Mouse (Mus musculus) liver, postnatal 0 days (tissue): ENCODE measurements around the gene Cbr1. TPM values are rescaled to one million over a fixed set of nuclear protein-coding genes. Genes with fewer than 3 reads are reported as not detected.

Experiments used
- ATAC-seq: fragments of 200-750 bp; cut with Nextera tagmentation; 2 replicates; pipeline ENCODE4 v1.8.0; 2017; ENCODE audit warnings: mild to moderate bottlenecking, moderate library complexity
- DNase-seq: peaks from one replicate; pipeline ENCODE4 v3.0.0-alpha.2; 2016
- H3K27ac ChIP-seq: fragments of 300-500 bp; sonication (generic); 2 replicates; pipeline ENCODE4 v1.5.1; 2014; ENCODE audit warnings: antibody characterized with exemption, moderate library complexity, mild to moderate bottlenecking, low read depth
- H3K27me3 ChIP-seq: fragments of 300-500 bp; sonication (generic); 2 replicates; pipeline ENCODE4 v1.6.1; 2014; ENCODE audit warnings: low read length, control low read depth, mixed read lengths; ENCODE audit not compliant: insufficient read depth
- H3K36me3 ChIP-seq: fragments of 300-500 bp; sonication (generic); replicated peaks from 2 replicates; pipeline ENCODE4 v1.6.1; 2014; ENCODE audit warnings: mild to moderate bottlenecking, control low read depth, low read length, moderate library complexity, mixed read lengths; ENCODE audit not compliant: insufficient read depth
- H3K4me1 ChIP-seq: fragments of 300-500 bp; sonication (generic); 2 replicates; pipeline ENCODE4 v1.6.1; 2014; ENCODE audit warnings: antibody characterized with exemption, mild to moderate bottlenecking, control low read depth; ENCODE audit not compliant: insufficient read depth
- H3K4me2 ChIP-seq: fragments of 300-500 bp; sonication (generic); 2 replicates; pipeline ENCODE4 v1.6.1; 2014; ENCODE audit warnings: low read depth, mild to moderate bottlenecking, low read length, moderate library complexity, mixed read lengths
- H3K4me3 ChIP-seq: fragments of 300-500 bp; sonication (generic); 2 replicates; pipeline ENCODE4 v1.5.1; 2014; ENCODE audit warnings: low read depth, low read length
- H3K9ac ChIP-seq: fragments of 300-500 bp; sonication (generic); replicated peaks from 2 replicates; pipeline ENCODE4 v1.6.1; 2014; ENCODE audit warnings: mild to moderate bottlenecking, moderate library complexity
- H3K9me3 ChIP-seq: fragments of 300-500 bp; sonication (generic); 2 replicates; pipeline ENCODE4 v1.6.1; 2016; ENCODE audit warnings: mild to moderate bottlenecking, control low read depth, low read length, mixed read lengths
- CTCF ChIP-seq: sonication (generic); IDR thresholded peaks from 2 replicates; pipeline ENCODE4 v1.5.1; 2016; ENCODE audit warnings: antibody characterized with exemption, low read depth
- EP300 ChIP-seq: IDR thresholded peaks from 2 replicates; pipeline ENCODE4 v1.6.1; 2016; ENCODE audit warnings: antibody characterized with exemption, low read depth, mild to moderate bottlenecking
- WGBS: fragments of 180-500 bp; shearing (Covaris S2); extraction: QIAGEN DNeasy Blood & Tissue Kit; methylation state at CpG from one replicate; pipeline ENCODE4 v1.1.7; 2014; ENCODE audit not compliant: insufficient replicate concordance; 5-methylcytosine and 5-hydroxymethylcytosine counted together
- polyA plus RNA-seq: library from polyadenylated mRNA; unstranded; fragments of >200 nt; fragmentation: Nextera tagmentation; extraction: Ambion mirVana; gene quantifications from 2 replicates; pipeline ENCODE4 v1.2.1, GENCODE M21; 2015

The Cbr1 gene
- polyA plus RNA-seq, 1 experiment from 2014 or later, result 131 TPM

DNA sequence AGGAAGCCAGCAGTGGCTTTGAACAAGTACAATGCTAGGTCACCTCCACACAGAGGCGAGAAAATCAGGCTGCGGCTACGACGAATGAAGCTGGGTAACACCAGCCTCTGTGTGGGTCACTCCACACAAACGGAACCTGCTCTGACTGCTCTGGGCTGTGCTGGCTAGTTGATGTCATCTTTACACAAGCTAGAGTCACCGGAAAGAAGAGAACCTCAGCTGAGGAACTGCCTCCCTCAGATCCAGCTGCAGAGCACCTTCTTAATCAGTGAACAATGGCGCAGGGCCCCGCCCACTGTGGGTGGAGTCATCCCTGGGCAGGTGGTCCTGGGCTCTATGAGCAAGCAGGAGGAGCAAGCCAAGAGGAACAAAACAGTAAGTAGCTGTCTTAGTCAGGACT, 19.3 kb upstream of the Cbr1 start:
- DNase-seq (peak; percentile 54), ATAC-seq (0 out of 2 replicates have a peak, but pooled peaks have one; percentile 5)
- Histone ChIP-seq H3K4me3 (peak overlapping the region; percentile 13; the same call in 1 of the 2 replicates), H3K4me1 (peaks cover 12% of the 10 kb centered on the region; the same call in 1 of the 2 replicates), H3K9me3 (no peaks in the 10 kb centered on the region), H3K27ac (0 out of 2 replicates have a peak overlapping the region, but pooled peaks have one; percentile 44), H3K4me2 (peak overlapping the region; percentile 52), H3K9ac (no peak overlapping the region), H3K27me3 (no peaks in the 10 kb centered on the region), H3K36me3 (peaks cover 12% of the 10 kb centered on the region)
- TF ChIP-seq CTCF, result no peak
- TF ChIP-seq EP300, result no peak
- WGBS, result 49% methylated on average over 8 of the region's 8 CpGs

DNA sequence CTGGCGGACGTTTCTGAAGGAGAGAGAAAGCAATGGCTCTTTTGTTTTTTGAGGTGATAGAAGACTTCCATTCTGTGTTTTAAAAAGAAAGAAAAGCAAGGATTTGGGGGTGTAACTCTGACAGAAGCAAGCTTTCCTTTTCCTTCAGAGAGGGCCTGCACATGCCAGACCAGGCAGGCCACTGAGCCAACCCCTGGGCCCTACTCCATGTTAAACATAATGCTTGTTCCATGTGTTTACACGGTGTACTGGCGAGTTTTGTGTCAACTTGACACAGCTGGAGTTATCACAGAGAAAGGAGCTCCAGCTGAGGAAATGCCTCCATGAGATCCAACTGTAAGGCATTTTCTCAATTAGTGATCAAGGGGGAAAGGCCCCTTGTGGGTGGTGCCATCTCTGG, 17.4 kb upstream of the Cbr1 start:
- DNase-seq, result no peak
- TF ChIP-seq EP300 (no peak), CTCF (no peak)
- H3K4me3 ChIP-seq, result no peak overlapping the region
- H3K4me2 ChIP-seq, result no peak overlapping the region
- no peaks in the 10 kb centered on the region for H3K27me3 ChIP-seq
- H3K9ac ChIP-seq, result no peak overlapping the region
- H3K27ac ChIP-seq, result no peak overlapping the region
- ATAC-seq, result no peak
- WGBS, result 63% methylated on average over 4 of the region's 4 CpGs
- H3K9me3 ChIP-seq, result no peaks in the 10 kb centered on the region
- H3K36me3 ChIP-seq, result peaks cover 12% of the 10 kb centered on the region
- H3K4me1 ChIP-seq, result peaks cover 12% of the 10 kb centered on the region; the same call in 1 of the 2 replicates

- Histone ChIP-seq H3K4me1 (peaks cover 8% of the 10 kb centered on the region; the same call in 1 of the 2 replicates), H3K36me3 (peaks cover 12% of the 10 kb centered on the region), H3K9ac (no peak overlapping the region), H3K27ac (peak overlapping the region; percentile 88), H3K27me3 (no peaks in the 10 kb centered on the region), H3K9me3 (no peaks in the 10 kb centered on the region), H3K4me2 (peak overlapping the region; percentile 43), H3K4me3 (0 out of 2 replicates have a peak overlapping the region, but pooled peaks have one; percentile 3)
- ATAC-seq, result peak; percentile 79
- peak; percentile 35 for DNase-seq
- TF ChIP-seq CTCF (peak; percentile 26), EP300 (no peak)
- 74% methylated on average over 15 of the region's 15 CpGs for WGBS
These were observed 14.7 kb upstream of the Cbr1 start for GRCm38 (mm10) chr16:93590915-93591314.

- no peaks in the 10 kb centered on the region for H3K27me3 ChIP-seq
- peak overlapping the region; percentile 88 for H3K27ac ChIP-seq
- DNase-seq (no peak), ATAC-seq (peak; percentile 74)
- no peak overlapping the region for H3K4me3 ChIP-seq
- peaks cover 8% of the 10 kb centered on the region; the same call in 1 of the 2 replicates for H3K4me1 ChIP-seq
- H3K36me3 ChIP-seq, result peaks cover 9% of the 10 kb centered on the region
- H3K4me2 ChIP-seq, result peak overlapping the region; percentile 43
- no peak for TF ChIP-seq EP300
- TF ChIP-seq CTCF, result no peak
- no peak overlapping the region for H3K9ac ChIP-seq
- 70% methylated on average over 20 of the region's 20 CpGs for WGBS
- no peaks in the 10 kb centered on the region for H3K9me3 ChIP-seq
These were observed 13.9 kb upstream of the Cbr1 start for GRCm38 (mm10) chr16:93591450-93592430.

DNA sequence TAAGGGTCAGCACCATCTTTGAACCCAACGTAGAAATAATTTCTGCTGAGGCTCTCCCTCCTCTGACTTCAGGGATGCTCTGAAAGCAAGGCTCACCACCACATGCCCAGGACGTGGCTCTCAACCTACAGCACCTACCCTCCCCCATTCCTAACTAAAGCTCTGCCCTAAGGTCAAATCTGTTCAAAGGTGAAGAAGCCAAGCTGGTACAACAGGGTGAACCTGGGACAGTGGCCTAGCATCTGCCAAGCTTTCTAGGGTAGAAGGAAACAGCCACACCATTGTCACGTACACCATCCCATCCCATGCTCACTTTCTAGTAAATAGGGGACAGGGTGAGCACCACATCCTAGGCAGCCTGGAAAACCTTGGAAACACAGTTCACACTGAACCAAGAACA, 12.9 kb upstream of the Cbr1 start:
- no peak for DNase-seq
- ATAC-seq, result no peak
- H3K27ac ChIP-seq, result peak overlapping the region; percentile 88
- H3K27me3 ChIP-seq, result no peaks in the 10 kb centered on the region
- no peak overlapping the region for H3K4me2 ChIP-seq
- no peaks in the 10 kb centered on the region for H3K9me3 ChIP-seq
- 74% methylated on average over 3 of the region's 3 CpGs for WGBS
- no peak overlapping the region for H3K9ac ChIP-seq
- H3K4me1 ChIP-seq, result peaks cover 5% of the 10 kb centered on the region; the same call in 1 of the 2 replicates
- peaks cover 14% of the 10 kb centered on the region for H3K36me3 ChIP-seq
- H3K4me3 ChIP-seq, result no peak overlapping the region
- TF ChIP-seq EP300, result no peak

DNA sequence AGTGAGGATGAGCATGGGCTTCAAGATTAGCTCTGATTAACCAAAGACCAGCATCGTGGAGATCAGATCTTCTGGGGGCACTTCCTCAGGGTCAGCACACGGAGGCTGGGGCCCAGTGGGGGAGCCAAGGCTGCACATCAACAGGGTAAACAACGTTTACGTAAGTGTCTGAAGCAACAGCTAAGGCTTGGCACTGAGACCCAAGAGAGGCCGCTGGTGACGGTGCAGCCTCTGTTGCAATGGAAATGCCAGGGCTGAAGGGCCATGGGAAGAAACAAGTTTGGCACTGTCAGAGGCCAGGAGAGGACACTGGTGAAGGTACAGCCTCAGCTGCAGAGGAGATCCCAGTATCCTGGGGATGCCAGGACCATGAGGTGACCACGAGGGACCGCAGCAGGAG, 12.2 kb upstream of the Cbr1 start:
- Histone ChIP-seq H3K4me2 (no peak overlapping the region), H3K4me1 (no peaks in the 10 kb centered on the region), H3K9ac (no peak overlapping the region), H3K9me3 (no peaks in the 10 kb centered on the region), H3K27me3 (no peaks in the 10 kb centered on the region), H3K4me3 (no peak overlapping the region), H3K36me3 (peaks cover 18% of the 10 kb centered on the region), H3K27ac (peak overlapping the region; percentile 88)
- ATAC-seq (peak; percentile 47), DNase-seq (peak; percentile 38)
- WGBS, result 78% methylated on average over 8 of the region's 8 CpGs
- no peak for TF ChIP-seq CTCF
- TF ChIP-seq EP300, result no peak
